Mouse (Mus musculus): ENCODE data around the gene Ppp5c. TPM values are rescaled to one million over a fixed set of nuclear protein-coding genes. Genes with fewer than 3 reads are reported as not detected.

Ppp5c gene
- polyA plus RNA-seq (2017; shearing (Covaris generic)) = 69.3 TPM

GRCm38 (mm10) chr7:17027588-17028343, at the start of gene Ppp5c:
Gene Ppp5c (minus strand): TSS chr7:17027924.

GRCm38 (mm10) chr7:17073904-17074615, 46.3 kb upstream of the Ppp5c start, which contains the start of gene Psg16:
Gene Psg16 (plus strand): TSS chr7:17074040.

GRCm38 (mm10) chr7:17062389-17062788, 34.7 kb upstream of the Ppp5c start, which contains the start of gene Hif3a:
Gene Hif3a (minus strand): TSS chr7:17062427.

GRCm38 (mm10) chr7:16992451-16992807, 35.3 kb downstream of the Ppp5c start, which contains the start of gene Ccdc8:
Gene Ccdc8 (plus strand): TSS chr7:16992708.

GRCm38 (mm10) chr7:16982859-16983568, 44.7 kb downstream of the Ppp5c start, which contains the start of gene Gm42372:
Gene Gm42372 (plus strand): TSS chr7:16983086.

GRCm38 (mm10) chr7:16959539-16960187, 68.1 kb downstream of the Ppp5c start, which contains the start of gene Pnmal1:
Gene Pnmal1 (plus strand): TSS chr7:16959679.

Other genes with a start within 250 kb of the Ppp5c start
- 321 TPM for gene Slc1a5, start 246.6 kb downstream of the Ppp5c start, polyA plus RNA-seq (2017; shearing (Covaris generic))
- gene Strn4, start 212.0 kb downstream of the Ppp5c start, polyA plus RNA-seq (2017; shearing (Covaris generic)) = 64.8 TPM
- 26.4 TPM for gene Fkrp, start 211.2 kb downstream of the Ppp5c start, polyA plus RNA-seq (2017; shearing (Covaris generic))
- 121 TPM for gene Prkd2, start 185.0 kb downstream of the Ppp5c start, polyA plus RNA-seq (2017; shearing (Covaris generic))
- 0.41 TPM for gene Dact3, start 152.6 kb downstream of the Ppp5c start, polyA plus RNA-seq (2017; shearing (Covaris generic))
- gene Gng8, start 136.1 kb downstream of the Ppp5c start, polyA plus RNA-seq (2017; shearing (Covaris generic)) = not detected
- gene Ptgir, start 121.4 kb downstream of the Ppp5c start, polyA plus RNA-seq (2017; shearing (Covaris generic)) = not detected
- 77.0 TPM for gene Calm3, start 103.8 kb downstream of the Ppp5c start, polyA plus RNA-seq (2017; shearing (Covaris generic))
- 0.27 TPM for gene Pnmal2, start 83.2 kb downstream of the Ppp5c start, polyA plus RNA-seq (2017; shearing (Covaris generic))
- 0.24 TPM for gene Pnmal1, start 68.2 kb downstream of the Ppp5c start, polyA plus RNA-seq (2017; shearing (Covaris generic))
- 1.4 TPM for gene Gm42372, start 44.8 kb downstream of the Ppp5c start, polyA plus RNA-seq (2017; shearing (Covaris generic))
- 0.11 TPM for gene Ccdc8, start 35.2 kb downstream of the Ppp5c start, polyA plus RNA-seq (2017; shearing (Covaris generic))
- gene Hif3a, start 34.5 kb upstream of the Ppp5c start, polyA plus RNA-seq (2017; shearing (Covaris generic)) = 0.43 TPM
- gene Psg16, start 46.1 kb upstream of the Ppp5c start, polyA plus RNA-seq (2017; shearing (Covaris generic)) = 0.91 TPM
- gene Ceacam3, start 122.4 kb upstream of the Ppp5c start, polyA plus RNA-seq (2017; shearing (Covaris generic)) = not detected
- gene Psg29, start 175.6 kb upstream of the Ppp5c start, polyA plus RNA-seq (2017; shearing (Covaris generic)) = not detected